Mouse (Mus musculus): ENCODE data around the gene Stoml3. TPM values are rescaled to one million over a fixed set of nuclear protein-coding genes. Genes with fewer than 3 reads are reported as not detected.

Stoml3 gene
- polyA plus RNA-seq, 1 experiment from 2014 or later, result 0.17 TPM

DNA sequence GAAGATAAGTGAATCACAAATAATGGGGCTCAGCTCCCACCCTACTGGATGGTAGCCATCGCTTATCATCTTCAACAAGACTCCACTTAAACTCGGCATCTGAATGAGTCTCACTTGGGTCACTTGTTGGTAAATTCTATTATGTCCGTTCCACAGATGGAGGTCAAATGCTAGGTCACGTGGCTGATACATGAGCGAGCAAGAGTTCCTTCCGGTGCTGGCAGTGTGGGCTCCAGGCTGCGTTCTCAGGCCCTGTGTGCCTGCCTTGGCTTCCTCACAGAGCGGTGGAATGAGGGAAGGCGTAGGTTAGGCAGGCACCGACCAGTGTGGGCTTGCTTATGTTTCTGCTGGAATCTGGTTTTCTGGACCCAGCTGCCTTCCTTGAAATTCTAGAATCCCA lies 1.9 kb upstream of the Stoml3 start:
- Histone ChIP-seq H3K4me1 (ENCODE audit: control insufficient read depth, insufficient read depth, low read length) (peaks cover 16% of the 10 kb centered on the region; the same call in 1 of the 2 replicates), H3K4me2 (no peak overlapping the region), H3K9ac (ENCODE audit: low read depth, low read length) (no peak overlapping the region), H3K9me3 (replicated peaks; ENCODE audit: control insufficient read depth, low read length) (no peaks in the 10 kb centered on the region), H3K4me3 (ENCODE audit: low read depth, low read length) (no peak overlapping the region), H3K27me3 (ENCODE audit: control insufficient read depth, insufficient read depth, low read length) (no peaks in the 10 kb centered on the region), H3K36me3 (ENCODE audit: control insufficient read depth, insufficient read depth, low read length) (peaks cover 5% of the 10 kb centered on the region), H3K27ac (ENCODE audit: low read depth, low read length) (peak overlapping the region; percentile 58)
- 73% methylated on average over 10 of the region's 10 CpGs for WGBS (ENCODE audit: insufficient replicate concordance)
- ATAC-seq (replicated peaks; ENCODE audit: insufficient number of reproducible peaks, low FRiP score, low TSS enrichment), result no peak

DNA sequence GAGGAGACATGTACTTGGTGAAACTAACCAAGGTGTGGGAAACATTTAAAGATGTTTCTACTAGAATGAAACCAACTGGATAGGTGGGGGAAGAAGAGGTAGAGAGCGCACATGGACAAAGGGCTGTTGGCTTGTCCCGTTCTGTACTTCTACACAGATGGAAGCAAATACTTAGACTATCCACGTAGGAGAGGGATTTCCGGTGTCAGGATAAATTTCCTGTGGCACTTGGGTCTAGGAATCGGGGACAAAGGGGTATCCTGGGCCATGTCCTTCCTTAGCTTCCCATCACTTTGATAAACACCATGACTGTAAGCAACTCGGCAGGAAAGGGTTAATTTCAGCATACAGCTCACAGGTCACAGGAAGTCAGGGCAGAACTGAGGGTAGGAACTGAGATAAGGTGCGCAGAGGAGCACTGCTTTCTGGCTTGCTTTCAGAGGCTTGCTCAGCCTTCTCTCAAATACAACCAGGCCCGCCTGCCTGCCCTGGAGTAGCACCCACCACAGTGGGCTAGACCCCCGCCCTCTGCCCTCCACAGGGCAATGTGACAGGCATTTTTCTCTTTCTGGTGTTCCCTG lies 1.4 kb upstream of the Stoml3 start:
- peak overlapping the region; percentile 58 for H3K27ac ChIP-seq (ENCODE audit: low read depth, low read length)
- no peak overlapping the region for H3K4me3 ChIP-seq (ENCODE audit: low read depth, low read length)
- H3K27me3 ChIP-seq (ENCODE audit: control insufficient read depth, insufficient read depth, low read length), result no peaks in the 10 kb centered on the region
- WGBS (ENCODE audit: insufficient replicate concordance), result 46% methylated on average over 9 of the region's 9 CpGs
- 0 out of 2 replicates have a peak, but pooled peaks have one; percentile 7 for ATAC-seq (replicated peaks; ENCODE audit: insufficient number of reproducible peaks, low FRiP score, low TSS enrichment)
- peaks cover 2% of the 10 kb centered on the region; the same call in 1 of the 2 replicates for H3K36me3 ChIP-seq (ENCODE audit: control insufficient read depth, insufficient read depth, low read length)
- peaks cover 16% of the 10 kb centered on the region; the same call in 1 of the 2 replicates for H3K4me1 ChIP-seq (ENCODE audit: control insufficient read depth, insufficient read depth, low read length)
- peak overlapping the region; percentile 16; the same call in 1 of the 2 replicates for H3K4me2 ChIP-seq
- H3K9ac ChIP-seq (ENCODE audit: low read depth, low read length), result no peak overlapping the region
- no peaks in the 10 kb centered on the region for H3K9me3 ChIP-seq (replicated peaks; ENCODE audit: control insufficient read depth, low read length)

DNA sequence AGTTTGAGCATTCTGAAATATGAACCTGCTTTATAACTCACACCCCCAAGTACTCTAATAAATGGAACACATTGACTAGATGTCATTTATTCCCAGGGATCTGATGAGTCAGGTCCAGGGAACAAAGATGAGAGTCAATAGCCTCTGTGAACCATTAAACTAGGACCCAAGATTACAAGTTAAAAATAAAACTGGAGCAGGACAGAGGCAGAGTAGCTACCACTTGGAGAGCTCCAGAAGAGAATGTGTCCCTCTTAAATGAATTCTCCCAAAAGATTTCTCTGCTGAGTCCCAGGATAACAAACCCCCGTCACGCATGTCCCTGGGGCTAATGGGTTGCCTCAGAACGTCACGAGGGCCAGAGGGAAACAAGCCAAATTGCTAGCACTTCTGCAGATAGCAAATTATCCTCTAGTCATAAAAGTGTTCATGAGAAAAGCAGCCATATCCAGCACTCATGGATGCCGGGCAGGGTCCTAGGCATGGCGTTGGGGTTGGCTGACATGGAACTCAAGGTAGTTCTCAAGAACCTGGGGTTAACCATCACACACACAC lies 10.0 kb downstream of the Stoml3 start:
- Histone ChIP-seq H3K9ac (ENCODE audit: low read depth, low read length) (no peak overlapping the region), H3K36me3 (ENCODE audit: control insufficient read depth, insufficient read depth, low read length) (no peaks in the 10 kb centered on the region), H3K4me3 (ENCODE audit: low read depth, low read length) (no peak overlapping the region), H3K9me3 (replicated peaks; ENCODE audit: control insufficient read depth, low read length) (no peaks in the 10 kb centered on the region), H3K4me1 (ENCODE audit: control insufficient read depth, insufficient read depth, low read length) (no peaks in the 10 kb centered on the region), H3K4me2 (no peak overlapping the region), H3K27ac (ENCODE audit: low read depth, low read length) (no peak overlapping the region), H3K27me3 (ENCODE audit: control insufficient read depth, insufficient read depth, low read length) (no peaks in the 10 kb centered on the region)
- ATAC-seq (replicated peaks; ENCODE audit: insufficient number of reproducible peaks, low FRiP score, low TSS enrichment), result no peak
- whole genome bisulfite sequencing (ENCODE audit: insufficient replicate concordance), result 79% methylated on average over 6 of the region's 6 CpGs

DNA sequence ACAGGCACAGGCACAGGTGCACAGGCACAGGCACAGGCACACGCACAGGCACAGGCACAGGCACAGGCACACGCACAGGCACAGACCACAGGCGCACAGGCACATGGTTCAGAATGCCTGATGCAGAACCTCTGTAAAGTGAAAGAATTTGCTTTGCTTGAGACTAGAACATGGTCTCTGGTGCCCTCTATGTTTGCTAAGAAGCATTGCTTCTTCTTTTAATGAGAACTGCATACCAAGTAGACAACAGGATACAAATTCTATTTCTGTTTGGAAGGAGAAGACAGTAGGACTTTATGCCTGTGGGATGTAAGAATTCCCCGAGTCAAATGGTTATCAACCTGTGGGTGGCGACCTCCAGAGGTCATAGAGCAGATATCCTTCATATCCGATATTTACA lies 14.0 kb downstream of the Stoml3 start:
- Histone ChIP-seq H3K27me3 (ENCODE audit: control insufficient read depth, insufficient read depth, low read length) (no peaks in the 10 kb centered on the region), H3K4me3 (ENCODE audit: low read depth, low read length) (no peak overlapping the region), H3K9me3 (replicated peaks; ENCODE audit: control insufficient read depth, low read length) (no peaks in the 10 kb centered on the region), H3K4me2 (no peak overlapping the region), H3K36me3 (ENCODE audit: control insufficient read depth, insufficient read depth, low read length) (no peaks in the 10 kb centered on the region), H3K9ac (ENCODE audit: low read depth, low read length) (no peak overlapping the region), H3K4me1 (ENCODE audit: control insufficient read depth, insufficient read depth, low read length) (no peaks in the 10 kb centered on the region), H3K27ac (ENCODE audit: low read depth, low read length) (no peak overlapping the region)
- no peak for ATAC-seq (replicated peaks; ENCODE audit: insufficient number of reproducible peaks, low FRiP score, low TSS enrichment)
- 66% methylated on average over 6 of the region's 6 CpGs for WGBS (ENCODE audit: insufficient replicate concordance)

DNA sequence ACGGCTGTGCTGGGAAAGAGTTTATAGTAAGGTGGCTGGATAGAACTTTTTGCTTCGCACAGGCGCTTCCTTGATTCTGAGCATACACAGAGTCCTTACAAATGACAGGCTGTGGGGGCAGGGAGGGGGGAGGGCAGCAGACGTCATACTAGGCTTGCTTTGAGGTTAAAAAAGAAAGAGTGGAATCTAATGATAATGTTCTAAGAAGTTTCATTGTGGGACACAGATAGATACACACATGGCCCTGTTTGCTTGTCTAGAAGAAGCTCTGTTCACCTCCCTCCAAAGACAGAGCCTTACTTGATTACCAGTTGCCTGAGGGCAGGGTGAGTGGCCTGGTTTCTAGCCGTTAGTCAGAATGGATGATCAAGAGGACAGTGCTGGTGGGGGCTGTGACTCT lies 24.6 kb downstream of the Stoml3 start:
- 41% methylated on average over 5 of the region's 5 CpGs for WGBS (ENCODE audit: insufficient replicate concordance)
- no peak for ATAC-seq (replicated peaks; ENCODE audit: insufficient number of reproducible peaks, low FRiP score, low TSS enrichment)
- Histone ChIP-seq H3K27ac (ENCODE audit: low read depth, low read length) (no peak overlapping the region), H3K27me3 (ENCODE audit: control insufficient read depth, insufficient read depth, low read length) (no peaks in the 10 kb centered on the region), H3K9ac (ENCODE audit: low read depth, low read length) (no peak overlapping the region), H3K4me3 (ENCODE audit: low read depth, low read length) (no peak overlapping the region), H3K4me2 (no peak overlapping the region), H3K4me1 (ENCODE audit: control insufficient read depth, insufficient read depth, low read length) (no peaks in the 10 kb centered on the region; the same call in 1 of the 2 replicates), H3K36me3 (ENCODE audit: control insufficient read depth, insufficient read depth, low read length) (no peaks in the 10 kb centered on the region), H3K9me3 (replicated peaks; ENCODE audit: control insufficient read depth, low read length) (no peaks in the 10 kb centered on the region)

DNA sequence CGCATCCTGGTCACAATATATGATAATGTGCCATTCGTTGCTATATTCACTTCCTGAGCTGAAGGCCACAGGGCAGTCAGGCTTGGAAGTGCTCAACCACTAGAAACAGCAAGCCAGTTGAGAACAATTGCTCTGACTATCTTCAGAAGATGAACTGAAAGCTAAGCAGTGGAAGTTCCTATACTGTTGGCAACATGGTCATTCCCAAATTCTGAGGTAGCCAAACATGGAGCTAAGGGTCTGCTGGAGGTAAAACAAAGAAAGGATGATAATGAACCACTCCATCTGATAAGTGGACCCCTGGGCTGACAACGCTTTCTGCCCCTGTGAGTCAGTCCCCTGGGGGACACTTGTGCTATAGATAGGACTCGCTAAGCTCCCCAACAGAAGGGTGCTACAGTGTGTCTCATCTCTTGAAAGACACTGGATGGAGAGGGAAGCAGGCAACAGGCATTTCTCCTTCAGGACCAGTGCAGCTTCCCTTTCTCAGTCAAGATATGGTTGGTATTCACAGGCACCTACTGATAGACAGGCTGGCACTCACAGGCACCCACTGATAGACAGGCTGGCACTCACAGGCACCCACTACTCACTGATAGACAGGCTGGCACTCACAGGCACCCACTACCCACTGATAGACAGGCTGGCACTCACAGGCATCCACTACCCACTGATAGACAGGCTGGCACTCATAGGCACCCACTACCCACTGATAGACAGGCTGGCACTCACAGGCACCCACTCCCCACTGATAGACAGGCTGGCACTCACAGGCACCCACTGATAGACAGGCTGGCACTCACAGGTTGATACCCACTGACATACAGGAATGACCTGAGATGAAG lies 26.0 kb downstream of the Stoml3 start:
- no peaks in the 10 kb centered on the region for H3K27me3 ChIP-seq (ENCODE audit: control insufficient read depth, insufficient read depth, low read length)
- 56% methylated on average over 4 of the region's 4 CpGs for WGBS (ENCODE audit: insufficient replicate concordance)
- no peaks in the 10 kb centered on the region for H3K36me3 ChIP-seq (ENCODE audit: control insufficient read depth, insufficient read depth, low read length)
- no peaks in the 10 kb centered on the region for H3K9me3 ChIP-seq (replicated peaks; ENCODE audit: control insufficient read depth, low read length)
- no peak overlapping the region for H3K4me3 ChIP-seq (ENCODE audit: low read depth, low read length)
- no peak overlapping the region for H3K9ac ChIP-seq (ENCODE audit: low read depth, low read length)
- H3K4me1 ChIP-seq (ENCODE audit: control insufficient read depth, insufficient read depth, low read length), result no peaks in the 10 kb centered on the region; the same call in 1 of the 2 replicates
- H3K4me2 ChIP-seq, result no peak overlapping the region
- ATAC-seq (replicated peaks; ENCODE audit: insufficient number of reproducible peaks, low FRiP score, low TSS enrichment), result no peak
- H3K27ac ChIP-seq (ENCODE audit: low read depth, low read length), result no peak overlapping the region

DNA sequence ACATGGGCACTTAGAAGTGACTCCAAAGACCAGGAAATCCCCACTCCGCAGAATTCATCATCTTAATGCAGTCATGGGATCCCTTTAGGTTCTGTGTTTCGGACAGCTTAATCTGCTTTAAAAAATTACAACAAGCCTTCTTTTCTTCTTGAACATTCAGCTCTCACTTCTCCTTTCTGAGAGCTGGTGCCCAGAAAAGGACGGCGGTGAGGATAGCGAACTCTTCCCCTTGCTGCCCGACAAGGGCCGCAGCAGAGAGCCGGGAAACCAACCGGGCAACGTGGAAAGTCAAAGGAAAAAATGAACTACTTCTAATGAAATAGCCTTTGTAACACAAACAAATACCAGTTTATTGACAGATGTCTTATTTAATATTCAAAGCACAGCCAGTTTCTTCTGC lies 34.3 kb downstream of the Stoml3 start:
- H3K4me3 ChIP-seq (ENCODE audit: low read depth, low read length), result no peak overlapping the region
- H3K4me1 ChIP-seq (ENCODE audit: control insufficient read depth, insufficient read depth, low read length), result no peaks in the 10 kb centered on the region
- no peak overlapping the region for H3K27ac ChIP-seq (ENCODE audit: low read depth, low read length)
- ATAC-seq (replicated peaks; ENCODE audit: insufficient number of reproducible peaks, low FRiP score, low TSS enrichment), result no peak
- H3K4me2 ChIP-seq, result no peak overlapping the region
- H3K9ac ChIP-seq (ENCODE audit: low read depth, low read length), result no peak overlapping the region
- no peaks in the 10 kb centered on the region for H3K27me3 ChIP-seq (ENCODE audit: control insufficient read depth, insufficient read depth, low read length)
- 91% methylated on average over 10 of the region's 10 CpGs for WGBS (ENCODE audit: insufficient replicate concordance)
- H3K36me3 ChIP-seq (ENCODE audit: control insufficient read depth, insufficient read depth, low read length), result no peaks in the 10 kb centered on the region
- no peaks in the 10 kb centered on the region for H3K9me3 ChIP-seq (replicated peaks; ENCODE audit: control insufficient read depth, low read length)

DNA sequence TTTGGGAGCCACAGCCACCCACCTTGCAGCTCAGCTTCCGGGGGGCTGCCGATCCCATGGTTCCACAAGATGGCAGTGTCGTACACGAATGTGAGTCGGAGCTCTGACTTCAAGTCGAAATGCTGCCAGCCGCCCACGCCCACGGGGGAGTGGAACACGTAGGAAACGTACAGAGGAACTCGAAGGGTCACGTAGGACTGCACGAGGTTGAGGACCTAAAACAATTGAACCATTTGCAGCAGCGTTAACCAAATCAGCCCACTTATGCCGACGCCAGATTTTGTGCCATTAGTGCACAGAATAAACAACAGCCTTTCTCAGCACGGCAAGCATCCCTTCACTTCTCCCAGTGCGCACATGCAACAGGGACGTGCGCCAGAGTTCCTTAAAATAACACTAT lies 37.3 kb downstream of the Stoml3 start:
- Histone ChIP-seq H3K9me3 (replicated peaks; ENCODE audit: control insufficient read depth, low read length) (no peaks in the 10 kb centered on the region), H3K36me3 (ENCODE audit: control insufficient read depth, insufficient read depth, low read length) (no peaks in the 10 kb centered on the region), H3K4me1 (ENCODE audit: control insufficient read depth, insufficient read depth, low read length) (no peaks in the 10 kb centered on the region), H3K9ac (ENCODE audit: low read depth, low read length) (no peak overlapping the region), H3K27me3 (ENCODE audit: control insufficient read depth, insufficient read depth, low read length) (no peaks in the 10 kb centered on the region), H3K4me2 (peak overlapping the region; percentile 49), H3K27ac (ENCODE audit: low read depth, low read length) (no peak overlapping the region), H3K4me3 (ENCODE audit: low read depth, low read length) (peak overlapping the region; percentile 20)
- 11% methylated on average over 21 of the region's 21 CpGs for WGBS (ENCODE audit: insufficient replicate concordance)
- ATAC-seq (replicated peaks; ENCODE audit: insufficient number of reproducible peaks, low FRiP score, low TSS enrichment), result no peak

Measured in heart, embryonic 11.5 days (tissue).